Mouse (Mus musculus) MEL (cell line): ENCODE data around the gene Pdcd6ip. TPM values are rescaled to one million over a fixed set of nuclear protein-coding genes. Genes with fewer than 3 reads are reported as not detected.
"Not testable (repeated sequence)": the region's sequence is repeated elsewhere in the genome, so short reads cannot be mapped to it uniquely, and the experiment has no call there.

Source experiments
- DNase-seq: peaks from one replicate; pipeline ENCODE4 v3.0.0; 2011; ENCODE audit warnings: low read depth, low spot score
- H3K27ac ChIP-seq: 2 replicates; pipeline ENCODE4 v1.5.1; 2012; ENCODE audit warnings: low read depth, mild to moderate bottlenecking, control low read depth, low read length, moderate library complexity; ENCODE audit not compliant: control insufficient read depth
- H3K27me3 ChIP-seq, 2 experiments: fragments of 150-350 bp in 1 of 2; sonication (generic) in 1 of 2; 2 replicates each; pipeline ENCODE4 v1.6.1; 2012; ENCODE audit warnings: low read length in 2 of 2, mild to moderate bottlenecking in 2 of 2, improper control_type of control experiment in 1 of 2, moderate library complexity in 1 of 2; ENCODE audit not compliant: insufficient read depth in 2 of 2, control insufficient read depth in 1 of 2
- H3K36me3 ChIP-seq, 2 experiments: 2 replicates each; pipeline ENCODE4 v1.6.1; 2012 to 2014; ENCODE audit warnings: low read length in 2 of 2, improper control_type of control experiment in 1 of 2, inconsistent platforms in 1 of 2, mild to moderate bottlenecking in 1 of 2; ENCODE audit not compliant: insufficient read depth in 2 of 2, control insufficient read depth in 1 of 2
- H3K4me1 ChIP-seq, 2 experiments: fragments of 150-350 bp in 1 of 2; sonication (generic) in 1 of 2; 2 replicates each; pipeline ENCODE4 v1.6.1; 2012; ENCODE audit warnings: low read length in 2 of 2, improper control_type of control experiment in 1 of 2, mild to moderate bottlenecking in 1 of 2; ENCODE audit not compliant: insufficient read depth in 2 of 2, control insufficient read depth in 1 of 2
- H3K4me3 ChIP-seq, 2 experiments: fragments of 150-350 bp in 1 of 2; sonication (generic) in 1 of 2; 2 replicates each; pipeline ENCODE4 v1.5.1; 2012; ENCODE audit warnings: low read depth in 2 of 2, low read length in 2 of 2, mild to moderate bottlenecking in 2 of 2, moderate library complexity in 2 of 2, control low read depth in 1 of 2, improper control_type of control experiment in 1 of 2; ENCODE audit not compliant: control insufficient read depth in 1 of 2, insufficient read depth in 1 of 2
- H3K79me2 ChIP-seq: 2 replicates; pipeline ENCODE4 v1.6.1; 2012; ENCODE audit warnings: mild to moderate bottlenecking, low read length, moderate library complexity; ENCODE audit not compliant: control insufficient read depth, poor library complexity, insufficient read depth
- H3K9ac ChIP-seq: 2 replicates; pipeline ENCODE4 v1.6.1; 2012; ENCODE audit warnings: low read depth, mild to moderate bottlenecking, control low read depth, low read length, moderate library complexity; ENCODE audit not compliant: control insufficient read depth, poor library complexity, severe bottlenecking
- H3K9me3 ChIP-seq: fragments of 150-350 bp; sonication (generic); replicated peaks from 2 replicates; pipeline ENCODE4 v1.6.1; 2012; ENCODE audit warnings: mild to moderate bottlenecking, low read length, improper control_type of control experiment, moderate library complexity; ENCODE audit not compliant: insufficient read depth
- CHD1 ChIP-seq: IDR thresholded peaks from 2 replicates; pipeline ENCODE4 v1.6.1; 2012; ENCODE audit warnings: low read depth, mild to moderate bottlenecking, inconsistent platforms, low read length, improper control_type of control experiment
- GATA1 ChIP-seq: IDR thresholded peaks from 2 replicates; pipeline ENCODE4 v1.6.1; 2011; ENCODE audit warnings: low read depth, low read length, improper control_type of control experiment
- JUND ChIP-seq: IDR thresholded peaks from 2 replicates; pipeline ENCODE4 v1.6.1; 2011; ENCODE audit warnings: low read depth, mild to moderate bottlenecking, improper control_type of control experiment, low read length
- MEF2A ChIP-seq: IDR thresholded peaks from 2 replicates; pipeline ENCODE4 v1.6.1; 2014; ENCODE audit warnings: low read depth, mild to moderate bottlenecking, inconsistent platforms, low read length, improper control_type of control experiment; ENCODE audit not compliant: poor library complexity, insufficient replicate concordance, severe bottlenecking; ENCODE audit errors: extremely low read depth
- MYC ChIP-seq: IDR thresholded peaks from 2 replicates; pipeline ENCODE4 v1.6.1; 2011; ENCODE audit warnings: low read depth, mild to moderate bottlenecking, low read length, improper control_type of control experiment, moderate library complexity
- NELFE ChIP-seq: IDR thresholded peaks from 2 replicates; pipeline ENCODE4 v1.6.1; 2011; ENCODE audit warnings: low read depth, low read length, improper control_type of control experiment
- SMC3 ChIP-seq: IDR thresholded peaks from 2 replicates; pipeline ENCODE4 v1.6.1; 2011; ENCODE audit warnings: low read depth, low read length, improper control_type of control experiment
- UBTF ChIP-seq: IDR thresholded peaks from 2 replicates; pipeline ENCODE4 v1.6.1; 2012; ENCODE audit warnings: low read depth, mild to moderate bottlenecking, inconsistent platforms, low read length, improper control_type of control experiment, moderate library complexity, borderline replicate concordance; ENCODE audit not compliant: insufficient read depth
- USF2 ChIP-seq, 2 experiments: IDR thresholded peaks; 2 replicates each; pipeline ENCODE4 v1.6.1; 2011 to 2012; ENCODE audit warnings: improper control_type of control experiment in 2 of 2, low read length in 2 of 2, borderline replicate concordance in 1 of 2, inconsistent platforms in 1 of 2, low read depth in 1 of 2, mild to moderate bottlenecking in 1 of 2; ENCODE audit not compliant: insufficient read depth in 1 of 2
- ZC3H11A ChIP-seq: IDR thresholded peaks from 2 replicates; pipeline ENCODE4 v1.6.1; 2012; ENCODE audit warnings: low read depth, mild to moderate bottlenecking, inconsistent platforms, low read length, improper control_type of control experiment
- ZKSCAN1 ChIP-seq: IDR thresholded peaks from 2 replicates; pipeline ENCODE4 v1.6.1; 2012; ENCODE audit warnings: low read depth, mild to moderate bottlenecking, inconsistent platforms, low read length, improper control_type of control experiment, moderate library complexity
- ZMIZ1 ChIP-seq: IDR thresholded peaks from 2 replicates; pipeline ENCODE4 v1.6.1; 2012; ENCODE audit warnings: low read depth, mild to moderate bottlenecking, inconsistent platforms, low read length, improper control_type of control experiment, moderate library complexity
- ZNF384 ChIP-seq: IDR thresholded peaks from 2 replicates; pipeline ENCODE4 v1.6.1; 2012; ENCODE audit warnings: low read depth, mild to moderate bottlenecking, inconsistent platforms, low read length, improper control_type of control experiment
- polyA plus RNA-seq, 2 experiments: library from polyadenylated mRNA; stranded (reverse) in 1 of 2; unstranded in 1 of 2; fragments of >175 nt in 1 of 2; fragments of >200 nt in 1 of 2; gene quantifications; 2 replicates each; pipeline versions ENCODE4 v1.2.1 to v1.2.4; 2012; ENCODE audit warnings: low replicate concordance in 2 of 2, low read depth in 1 of 2; ENCODE audit not compliant: insufficient read length in 2 of 2, insufficient read depth in 1 of 2, missing spikeins in 1 of 2
- total RNA-seq: library from RNA; depleted of rRNA; stranded (reverse); fragments of 300-350 nt; gene quantifications from 2 replicates; pipeline ENCODE4 v1.2.3, GENCODE M21; 2012

Gene Pdcd6ip
- total and polyA plus RNA-seq, 3 experiments = 21.1 to 71.2 (median 60.1) TPM

DNA sequence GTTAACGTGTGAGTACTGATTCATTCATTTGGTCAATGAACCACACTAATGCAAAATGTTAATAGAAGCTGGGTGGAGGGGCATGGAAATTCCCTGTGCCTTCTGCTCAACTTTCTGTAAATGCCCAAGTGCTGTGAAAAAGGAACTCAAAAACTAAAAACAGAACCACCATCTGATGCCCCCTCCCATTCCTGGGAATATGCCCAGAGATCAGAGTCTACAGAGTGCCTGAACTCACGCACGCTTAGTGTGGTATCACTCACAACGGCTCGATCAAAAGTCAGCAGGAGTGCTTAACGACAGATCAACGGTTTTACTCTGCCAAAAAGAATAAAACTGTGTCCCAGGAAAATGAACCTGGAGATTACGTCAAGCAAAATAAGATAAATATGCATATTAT lies 57.3 kb downstream of the Pdcd6ip start:
- Histone ChIP-seq H3K27me3 (no peaks in the 10 kb centered on the region), H3K79me2 (no peaks in the 10 kb centered on the region), H3K4me1 (no peaks in the 10 kb centered on the region; a peak in 2 of 4 replicates), H3K4me3 (no peak overlapping the region), H3K9me3 (no peaks in the 10 kb centered on the region), H3K9ac (no peak overlapping the region), H3K36me3 (peaks cover 0 to 8% of the 10 kb centered on the region in 2 experiments; a peak in 2 of 4 replicates), H3K27ac (no peak overlapping the region)
- DNase-seq = no peak
- TF ChIP-seq GATA1 (0 out of 2 replicates have a peak, but pooled peaks have one; percentile 41), CHD1 (no peak), JUND (no peak), SMC3 (no peak), MYC (no peak), ZNF384 (no peak)

DNA sequence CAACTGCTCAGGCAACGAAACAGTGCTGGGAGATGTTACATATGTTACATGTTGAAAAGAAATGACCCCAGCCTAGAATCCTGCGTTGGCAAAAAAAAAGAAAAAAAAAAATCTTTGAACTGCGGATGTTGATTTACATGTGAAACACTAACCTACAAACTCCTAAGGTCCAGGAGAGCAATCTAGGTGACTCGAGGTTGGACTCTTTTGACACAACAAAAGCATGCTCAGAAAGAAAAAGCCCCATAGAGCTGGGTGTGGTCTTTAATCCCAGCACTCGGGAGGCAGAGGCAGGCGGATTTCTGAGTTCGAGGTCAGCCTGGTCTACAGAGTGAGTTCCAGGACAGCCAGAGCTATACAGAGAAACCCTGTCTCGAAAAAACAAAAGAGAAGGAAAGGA lies 58.8 kb downstream of the Pdcd6ip start:
- not testable (repeated sequence) for H3K9ac ChIP-seq, H3K36me3 ChIP-seq, H3K9me3 ChIP-seq, DNase-seq, H3K4me3 ChIP-seq, H3K79me2 ChIP-seq, H3K4me1 ChIP-seq, H3K27me3 ChIP-seq, H3K27ac ChIP-seq

DNA sequence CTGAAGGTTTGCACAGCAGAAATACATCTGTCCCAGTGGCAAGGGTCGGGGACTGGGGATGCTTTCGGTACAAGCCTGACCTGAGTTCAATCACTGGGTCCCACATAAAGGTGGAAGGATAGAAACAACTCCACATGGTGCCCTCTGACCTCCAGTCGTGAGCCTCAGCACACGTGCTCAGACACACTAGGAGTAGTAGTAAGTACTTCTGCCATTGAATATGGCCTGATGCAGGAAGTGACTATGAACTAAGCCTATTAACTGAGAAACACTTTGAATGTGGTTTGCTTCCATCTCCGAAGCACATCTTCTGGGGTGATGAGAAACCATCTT lies 62.3 kb downstream of the Pdcd6ip start:
- Histone ChIP-seq H3K4me1 (no peaks in the 10 kb centered on the region; a peak in 1 of 4 replicates), H3K79me2 (no peaks in the 10 kb centered on the region), H3K9ac (no peak overlapping the region), H3K27ac (no peak overlapping the region), H3K4me3 (no peak overlapping the region), H3K27me3 (no peaks in the 10 kb centered on the region), H3K36me3 (no peaks in the 10 kb centered on the region), H3K9me3 (no peaks in the 10 kb centered on the region)
- no peak for TF ChIP-seq NELFE
- no peak for TF ChIP-seq ZKSCAN1
- TF ChIP-seq UBTF = no peak
- no peak for TF ChIP-seq MEF2A
- no peak for TF ChIP-seq ZC3H11A
- TF ChIP-seq ZMIZ1 = no peak
- no peak for TF ChIP-seq USF2 (IDR thresholded peaks at IDR 0.05; ENCODE audit: borderline replicate concordance in 1 of 2, insufficient read depth in 1 of 2, low read depth in 1 of 2, low read length in 2 of 2)
- no peak for DNase-seq
